Mouse (Mus musculus): ENCODE data around the gene Tgfb3. TPM values are rescaled to one million over a fixed set of nuclear protein-coding genes. Genes with fewer than 3 reads are reported as not detected.

The Tgfb3 gene
- polyA plus RNA-seq, 1 experiment from 2014 or later, result 12.1 TPM

Other genes starting within 250 kb of the Tgfb3 start
- gene Ift43, start 3.5 kb upstream of the Tgfb3 start, polyA plus RNA-seq (2016; fragmentation: Nextera tagmentation; extraction: Ambion mirVana), result 81.3 and 84.2 TPM in 2 replicates
- 23.1 and 24.5 TPM in 2 replicates for gene Gpatch2l, start 162.8 kb upstream of the Tgfb3 start, polyA plus RNA-seq (2016; fragmentation: Nextera tagmentation; extraction: Ambion mirVana)

All from neural tube, embryonic 12.5 days (tissue).